Mouse (Mus musculus) liver, embryonic 15.5 days (tissue): ENCODE data around the gene Rgsl1. TPM values are rescaled to one million over a fixed set of nuclear protein-coding genes. Genes with fewer than 3 reads are reported as not detected.
"Not testable (repeated sequence)": the region's sequence is repeated elsewhere in the genome, so short reads cannot be mapped to it uniquely, and the experiment has no call there.

ENCODE experiments used
- ATAC-seq: fragments of 200-750 bp; cut with Nextera tagmentation; 2 replicates; pipeline ENCODE4 v1.8.0; 2017; ENCODE audit warnings: moderate number of reproducible peaks, mild to moderate bottlenecking, moderate library complexity; ENCODE audit not compliant: insufficient read depth
- H3K27ac ChIP-seq: fragments of 300-500 bp; sonication (generic); replicated peaks from 2 replicates; pipeline ENCODE4 v1.5.1; 2015; ENCODE audit warnings: mild to moderate bottlenecking, inconsistent platforms
- H3K27me3 ChIP-seq: fragments of 300-500 bp; sonication (generic); 2 replicates; pipeline ENCODE4 v1.6.1; 2015; ENCODE audit warnings: mild to moderate bottlenecking, inconsistent platforms
- H3K36me3 ChIP-seq: fragments of 300-500 bp; sonication (generic); replicated peaks from 2 replicates; pipeline ENCODE4 v1.6.1; 2015; ENCODE audit warnings: moderate library complexity, mild to moderate bottlenecking, inconsistent platforms
- H3K4me1 ChIP-seq: fragments of 300-500 bp; sonication (generic); replicated peaks from 2 replicates; pipeline ENCODE4 v1.6.1; 2015; ENCODE audit warnings: inconsistent platforms
- H3K4me2 ChIP-seq: fragments of 300-500 bp; sonication (generic); 2 replicates; pipeline ENCODE4 v1.6.1; 2015; ENCODE audit warnings: moderate library complexity, mild to moderate bottlenecking, inconsistent platforms
- H3K4me3 ChIP-seq: fragments of 300-500 bp; sonication (generic); replicated peaks from 2 replicates; pipeline ENCODE4 v1.5.1; 2015; ENCODE audit warnings: mild to moderate bottlenecking, inconsistent platforms
- H3K9ac ChIP-seq: fragments of 300-500 bp; sonication (generic); 2 replicates; pipeline ENCODE4 v1.6.1; 2015; ENCODE audit warnings: moderate library complexity, mild to moderate bottlenecking, inconsistent platforms
- H3K9me3 ChIP-seq: fragments of 300-500 bp; sonication (generic); replicated peaks from 2 replicates; pipeline ENCODE4 v1.6.1; 2016; ENCODE audit warnings: inconsistent platforms
- WGBS: fragments of 180-500 bp; shearing (Covaris S2); methylation state at CpG from one replicate; pipeline ENCODE4 v1.1.7; 2015; ENCODE audit warnings: mixed read lengths; ENCODE audit not compliant: insufficient replicate concordance; 5-methylcytosine and 5-hydroxymethylcytosine counted together
- polyA plus RNA-seq: library from polyadenylated mRNA; unstranded; fragments of >200 nt; fragmentation: Nextera tagmentation; extraction: Ambion mirVana; gene quantifications from 2 replicates; pipeline ENCODE4 v1.2.1, GENCODE M21; 2015

The Rgsl1 gene
- polyA plus RNA-seq: not detected in 2 replicates

DNA sequence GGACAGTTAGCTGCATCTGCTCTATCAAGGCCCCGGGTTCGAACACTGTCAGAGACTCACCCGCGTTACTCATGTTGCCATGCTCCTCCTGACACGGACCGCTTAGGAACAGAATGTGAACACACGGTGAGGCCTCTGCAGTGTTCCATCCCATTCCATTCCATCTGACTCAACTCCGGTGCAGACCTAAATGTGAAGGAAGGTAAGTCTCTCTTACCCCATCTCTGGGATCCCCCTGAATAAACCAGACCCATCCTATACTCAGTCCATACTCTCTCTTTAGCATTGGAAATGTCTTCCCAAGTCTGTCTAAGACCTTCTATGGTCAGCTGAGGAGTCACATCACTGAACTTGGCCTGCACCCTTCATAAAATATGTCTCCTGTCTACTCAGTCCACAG, at the start of gene Rgsl1:
Gene Rgsl1, minus strand, starts transcription at position 101 of the 400 bp plus-strand sequence.
- Histone ChIP-seq H3K4me2 (no peak within 1 kb of the TSS), H3K4me1 (no peaks in the 10 kb centered on the region), H3K36me3 (no peaks in the 10 kb centered on the region), H3K4me3 (no peak within 1 kb of the TSS), H3K9me3 (no peaks in the 10 kb centered on the region), H3K27me3 (no peaks in the 10 kb centered on the region), H3K9ac (no peak within 1 kb of the TSS), H3K27ac (no peak within 1 kb of the TSS)
- WGBS: 85% methylated on average over 8 of the region's 8 CpGs
- ATAC-seq: no peak

- Histone ChIP-seq H3K27me3 (no peaks in the 10 kb centered on the region), H3K9me3 (no peaks in the 10 kb centered on the region), H3K4me3 (no peak within 1 kb of the TSS), H3K4me2 (no peak within 1 kb of the TSS), H3K4me1 (no peaks in the 10 kb centered on the region), H3K27ac (no peak within 1 kb of the TSS), H3K36me3 (no peaks in the 10 kb centered on the region), H3K9ac (no peak within 1 kb of the TSS)
- ATAC-seq: no peak
- WGBS: 15% methylated on average over 4 of the region's 4 CpGs
Observed at GRCm38 (mm10) chr1:153891442-153891841, 47.5 kb upstream of the Rgsl1 start, which contains the start of gene Teddm1a. Teddm1a (plus strand) TSS chr1:153891742.

DNA sequence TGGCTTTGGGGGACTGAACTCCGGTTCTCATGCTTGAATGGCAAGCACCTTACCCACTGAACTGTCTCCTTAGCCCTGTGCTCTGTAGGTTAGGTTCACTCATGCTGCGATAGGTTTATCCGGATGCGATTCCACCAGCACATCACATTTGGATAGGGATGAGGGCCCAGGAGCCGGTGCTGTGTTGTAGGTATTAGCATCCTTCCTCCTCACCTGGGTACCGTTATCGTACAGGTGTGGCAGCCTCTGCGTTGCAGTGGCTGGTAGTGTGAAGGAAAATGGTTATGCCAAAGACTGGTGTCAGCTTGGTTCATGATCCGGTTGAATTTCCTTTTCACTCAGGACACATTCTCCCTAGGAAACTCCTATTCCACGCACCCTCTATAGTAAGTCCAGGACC, 46.2 kb upstream of the Rgsl1 start:
- Histone ChIP-seq H3K9ac (no peak overlapping the region), H3K9me3 (no peaks in the 10 kb centered on the region), H3K27me3 (no peaks in the 10 kb centered on the region), H3K36me3 (no peaks in the 10 kb centered on the region), H3K27ac (no peak overlapping the region), H3K4me2 (no peak overlapping the region), H3K4me3 (no peak overlapping the region), H3K4me1 (no peaks in the 10 kb centered on the region)
- 76% methylated on average over 10 of the region's 10 CpGs for WGBS
- no peak for ATAC-seq

DNA sequence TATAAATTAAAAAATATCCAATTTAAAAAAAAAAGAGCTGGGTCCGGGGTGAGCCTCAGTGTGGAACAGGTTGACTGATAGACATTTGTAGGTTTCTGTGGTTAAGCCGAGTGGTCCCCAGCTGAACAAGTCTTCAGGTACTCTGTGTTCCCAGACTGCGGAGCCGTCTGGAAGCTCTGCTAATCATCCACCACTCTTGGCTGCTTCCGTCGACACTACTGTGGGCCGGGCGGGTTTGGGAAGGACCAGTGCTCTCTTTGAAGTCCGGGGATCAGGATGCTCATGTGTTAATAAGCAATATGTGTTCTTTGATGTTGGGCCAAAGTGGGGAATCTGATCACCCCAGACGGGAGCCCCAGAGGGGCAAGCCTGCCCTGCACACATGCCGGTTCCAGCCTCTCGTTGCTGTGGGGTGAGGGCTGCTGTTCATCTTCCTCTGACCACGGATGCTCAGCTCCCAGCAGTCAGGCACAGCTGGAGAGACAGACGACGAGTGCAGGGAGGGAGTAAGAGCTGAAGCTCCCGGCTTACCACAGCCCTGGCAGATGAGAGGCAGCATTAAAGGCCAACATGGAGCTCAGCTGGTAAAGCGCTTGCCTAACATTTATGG, 42.2 kb upstream of the Rgsl1 start:
- Histone ChIP-seq H3K4me2 (no peak overlapping the region), H3K4me3 (no peak overlapping the region), H3K36me3 (no peaks in the 10 kb centered on the region), H3K9ac (no peak overlapping the region), H3K4me1 (no peaks in the 10 kb centered on the region), H3K27ac (no peak overlapping the region), H3K9me3 (no peaks in the 10 kb centered on the region), H3K27me3 (no peaks in the 10 kb centered on the region)
- ATAC-seq: no peak
- 50% methylated on average over 17 of the region's 17 CpGs for WGBS

DNA sequence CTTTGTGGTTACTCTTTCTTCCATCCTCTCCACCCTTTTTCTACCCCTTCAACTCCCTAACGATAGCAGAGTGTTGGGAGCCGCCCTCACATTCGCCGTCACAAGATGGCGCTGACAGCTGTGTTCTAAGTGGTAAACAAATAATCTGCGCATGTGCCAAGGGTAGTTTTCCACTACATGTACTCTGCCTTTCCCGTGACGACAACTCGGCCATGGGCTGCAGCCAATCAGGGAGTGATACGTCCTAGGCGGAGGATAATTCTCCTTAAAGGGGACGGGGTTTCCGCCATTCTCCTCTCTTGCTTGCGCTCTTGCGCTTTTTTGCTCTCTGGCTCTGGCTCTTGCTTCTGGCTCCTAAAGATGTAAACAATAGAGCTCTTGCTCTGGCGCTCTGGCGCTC, 36.4 kb upstream of the Rgsl1 start:
- WGBS: 85% methylated on average over 17 of the region's 17 CpGs
- not testable (repeated sequence) for H3K27ac ChIP-seq, H3K36me3 ChIP-seq, ATAC-seq, H3K9me3 ChIP-seq, H3K4me1 ChIP-seq, H3K4me2 ChIP-seq, H3K27me3 ChIP-seq, H3K9ac ChIP-seq, H3K4me3 ChIP-seq

DNA sequence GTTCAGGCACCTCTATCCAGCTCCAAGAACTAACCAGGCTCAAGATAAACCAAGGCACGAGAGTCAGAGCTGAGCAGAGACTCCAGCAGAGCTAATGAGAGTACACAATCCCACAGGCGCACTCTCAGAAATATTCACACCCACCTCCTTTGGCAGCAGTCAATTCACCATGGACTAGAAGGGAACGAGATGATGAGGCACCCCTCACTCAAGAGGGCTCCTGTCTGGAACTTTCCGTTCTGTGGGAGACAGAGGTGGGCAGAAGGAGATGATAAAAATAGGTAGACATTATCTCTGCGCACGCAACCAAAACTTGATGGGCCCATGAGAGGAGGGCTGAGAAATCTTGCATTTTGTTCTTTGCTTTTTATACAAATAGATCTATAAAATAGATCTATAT, 30.1 kb upstream of the Rgsl1 start, which contains the start of gene Teddm1b:
Gene Teddm1b, plus strand, starts transcription at position 301 of the 400 bp plus-strand sequence.
- 66% methylated on average over 6 of the region's 6 CpGs for WGBS
- Histone ChIP-seq H3K4me1 (no peaks in the 10 kb centered on the region), H3K27me3 (no peaks in the 10 kb centered on the region), H3K9ac (no peak within 1 kb of the TSS), H3K27ac (no peak within 1 kb of the TSS), H3K9me3 (no peaks in the 10 kb centered on the region), H3K4me2 (no peak within 1 kb of the TSS), H3K36me3 (no peaks in the 10 kb centered on the region), H3K4me3 (no peak within 1 kb of the TSS)
- ATAC-seq: no peak

GRCm38 (mm10) chr1:153855946-153856345, 12.0 kb upstream of the Rgsl1 start:
- Histone ChIP-seq H3K27ac (no peak overlapping the region), H3K9ac (no peak overlapping the region), H3K27me3 (no peaks in the 10 kb centered on the region), H3K4me3 (no peak overlapping the region), H3K9me3 (no peaks in the 10 kb centered on the region), H3K36me3 (no peaks in the 10 kb centered on the region), H3K4me2 (no peak overlapping the region), H3K4me1 (no peaks in the 10 kb centered on the region)
- no peak for ATAC-seq
- WGBS: 62% methylated on average over 8 of the region's 8 CpGs

DNA sequence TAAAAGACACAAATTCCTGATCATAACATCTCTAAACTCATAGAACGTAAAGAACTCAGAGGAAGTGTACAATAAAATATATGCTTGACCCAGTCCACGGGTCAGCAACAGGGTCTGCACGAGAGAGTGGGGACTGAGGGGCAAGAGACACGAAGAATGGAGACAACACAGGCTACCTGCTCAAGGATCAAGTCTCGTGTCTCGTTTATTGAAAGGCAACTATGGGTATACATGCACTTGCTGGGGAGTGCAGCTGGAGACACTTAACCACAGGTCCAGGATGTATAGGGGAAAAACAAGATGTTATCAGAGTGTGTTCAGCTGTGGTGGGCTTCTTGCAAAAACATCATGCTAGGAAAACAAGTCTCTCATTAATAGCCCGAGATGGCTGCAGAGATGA, 8.8 kb upstream of the Rgsl1 start:
- H3K36me3 ChIP-seq, H3K27ac ChIP-seq, H3K9me3 ChIP-seq, H3K9ac ChIP-seq, H3K4me2 ChIP-seq, H3K4me3 ChIP-seq, H3K27me3 ChIP-seq, H3K4me1 ChIP-seq, ATAC-seq: not testable (repeated sequence)
- 36% methylated on average over 7 of the region's 7 CpGs for WGBS

- Histone ChIP-seq H3K27ac (no peak overlapping the region), H3K9ac (no peak overlapping the region), H3K4me3 (no peak overlapping the region), H3K36me3 (no peaks in the 10 kb centered on the region), H3K4me2 (no peak overlapping the region), H3K27me3 (no peaks in the 10 kb centered on the region), H3K9me3 (no peaks in the 10 kb centered on the region), H3K4me1 (no peaks in the 10 kb centered on the region)
- no peak for ATAC-seq
- WGBS: 19% methylated on average over 6 of the region's 6 CpGs
Observed at GRCm38 (mm10) chr1:153846867-153847266, 2.9 kb upstream of the Rgsl1 start.

- Histone ChIP-seq H3K4me2 (no peak overlapping the region), H3K4me3 (no peak overlapping the region), H3K4me1 (no peaks in the 10 kb centered on the region), H3K27ac (no peak overlapping the region), H3K36me3 (no peaks in the 10 kb centered on the region), H3K9me3 (no peaks in the 10 kb centered on the region), H3K9ac (no peak overlapping the region), H3K27me3 (no peaks in the 10 kb centered on the region)
- ATAC-seq: no peak
- WGBS: 72% methylated on average over 7 of the region's 7 CpGs
Observed at GRCm38 (mm10) chr1:153846420-153846819, 2.5 kb upstream of the Rgsl1 start.

DNA sequence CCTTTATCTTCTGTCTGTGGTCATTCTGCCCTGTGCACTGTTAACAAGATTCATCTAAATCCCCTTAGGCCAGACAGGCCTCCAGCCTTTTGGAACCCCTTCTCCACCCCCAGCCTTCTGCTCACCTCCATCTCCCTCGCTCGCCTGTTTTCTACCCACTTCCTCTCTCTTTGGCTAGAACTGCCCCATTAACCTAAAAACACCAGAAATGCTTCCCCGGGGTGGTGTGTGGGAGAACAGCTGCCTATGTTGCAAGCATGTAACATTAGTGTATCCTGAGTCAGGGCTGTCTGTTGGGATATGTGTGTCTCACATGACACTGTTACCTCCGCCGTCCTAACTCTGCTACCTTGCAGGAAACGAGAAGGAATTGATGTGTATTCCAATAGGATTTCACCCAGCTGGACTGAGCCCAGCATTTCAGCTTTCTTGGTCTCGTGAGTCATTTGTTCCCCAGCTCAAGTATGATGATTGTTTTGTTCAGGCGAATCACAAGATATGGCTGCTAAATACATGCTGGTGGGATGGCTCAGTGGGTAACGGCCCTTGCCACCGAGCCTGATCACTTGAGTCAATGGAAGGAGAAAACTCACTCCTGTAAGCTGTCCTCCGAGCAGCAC, 1.7 kb downstream of the Rgsl1 start:
- 56% methylated on average over 11 of the region's 11 CpGs for WGBS
- no peak for ATAC-seq
- no peaks in the 10 kb centered on the region for H3K4me1 ChIP-seq

DNA sequence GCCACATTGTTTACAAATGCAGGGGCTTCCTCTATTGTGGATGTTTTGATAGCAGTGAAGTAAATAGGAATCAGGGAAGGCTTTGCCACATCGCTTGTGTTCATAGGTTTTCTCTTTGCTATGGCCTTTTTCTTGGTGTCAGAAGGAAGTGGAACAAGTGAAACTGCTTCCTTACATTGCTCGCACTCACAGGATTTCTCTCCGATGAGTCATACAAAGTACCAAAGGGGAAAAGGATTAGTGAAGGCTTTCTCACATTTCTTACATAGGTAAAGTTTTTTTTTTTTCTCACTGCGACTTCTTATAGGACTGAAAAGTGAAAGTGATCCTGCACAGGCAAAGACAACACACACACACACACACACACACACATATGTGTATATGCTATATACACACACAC, 7.9 kb downstream of the Rgsl1 start:
- no peak overlapping the region for H3K9ac ChIP-seq
- no peak for ATAC-seq
- H3K36me3 ChIP-seq: no peaks in the 10 kb centered on the region
- 42% methylated on average over 4 of the region's 4 CpGs for WGBS
- H3K9me3 ChIP-seq: no peaks in the 10 kb centered on the region
- H3K4me3 ChIP-seq: no peak overlapping the region
- H3K4me1 ChIP-seq: no peaks in the 10 kb centered on the region
- H3K4me2 ChIP-seq: no peak overlapping the region
- H3K27ac ChIP-seq: no peak overlapping the region
- H3K27me3 ChIP-seq: no peaks in the 10 kb centered on the region

More for the DNA sequence above, 1.7 kb downstream of the Rgsl1 start:
- Histone ChIP-seq H3K9ac (no peak overlapping the region), H3K4me2 (no peak overlapping the region), H3K9me3 (no peaks in the 10 kb centered on the region), H3K27ac (no peak overlapping the region), H3K36me3 (no peaks in the 10 kb centered on the region), H3K27me3 (no peaks in the 10 kb centered on the region), H3K4me3 (no peak overlapping the region)
